Mouse (Mus musculus) monocyte, adult 5-6 weeks (primary cell): Measurements from ENCODE around the gene Atg7. TPM values are rescaled to one million over a fixed set of nuclear protein-coding genes. Genes with fewer than 3 reads are reported as not detected.
A peak's percentile ranks its signal among the peaks of the same experiment; 100 is the strongest.

ENCODE experiments used
- ATAC-seq: fragments of 153-309, 156-312 bp; replicated peaks from 2 replicates; pipeline ENCODE4 v1.8.0; 2017; ENCODE audit warnings: mild to moderate bottlenecking; ENCODE audit not compliant: low TSS enrichment, insufficient number of reproducible peaks, severe bottlenecking, poor library complexity, low FRiP score
- total RNA-seq: library from RNA; stranded (forward); fragments of 200-1000, 200-491, 200-594 nt; gene quantifications from 3 replicates; pipeline ENCODE4 v1.2.3, GENCODE M21; 2017

Atg7 gene
- total RNA-seq, 1 experiment from 2014 or later, result 31.0 TPM

DNA sequence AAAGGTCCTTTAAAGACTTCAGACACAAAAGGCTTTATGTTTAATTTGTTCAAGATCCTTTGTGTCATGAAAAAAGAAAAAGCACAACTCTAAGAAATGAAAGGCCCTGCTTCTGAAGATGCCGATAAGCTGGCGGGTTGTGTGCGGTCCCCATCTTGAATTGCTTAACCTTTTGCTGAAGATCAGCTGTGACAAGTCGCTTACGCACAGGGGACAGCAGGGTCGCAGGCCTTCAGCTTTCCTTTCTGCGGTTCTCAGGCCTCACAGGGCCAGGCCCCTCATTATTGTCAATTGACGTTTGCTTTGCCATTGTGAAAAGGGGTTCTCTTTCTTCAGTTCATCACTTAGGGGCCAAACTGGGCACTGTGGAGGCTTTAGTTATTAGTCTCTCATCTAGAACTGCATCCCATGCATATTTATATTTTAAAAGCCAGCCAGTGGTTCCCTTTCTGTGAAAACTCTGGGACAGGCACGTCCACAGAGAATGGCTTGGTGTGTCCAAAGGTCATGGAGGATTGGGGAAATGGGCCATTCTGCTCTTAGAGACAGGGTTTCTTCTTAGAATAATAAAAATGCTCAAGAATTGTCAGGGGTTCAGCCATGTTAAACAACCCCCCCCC, 39.3 kb downstream of the Atg7 start:
- ATAC-seq, result no peak

DNA sequence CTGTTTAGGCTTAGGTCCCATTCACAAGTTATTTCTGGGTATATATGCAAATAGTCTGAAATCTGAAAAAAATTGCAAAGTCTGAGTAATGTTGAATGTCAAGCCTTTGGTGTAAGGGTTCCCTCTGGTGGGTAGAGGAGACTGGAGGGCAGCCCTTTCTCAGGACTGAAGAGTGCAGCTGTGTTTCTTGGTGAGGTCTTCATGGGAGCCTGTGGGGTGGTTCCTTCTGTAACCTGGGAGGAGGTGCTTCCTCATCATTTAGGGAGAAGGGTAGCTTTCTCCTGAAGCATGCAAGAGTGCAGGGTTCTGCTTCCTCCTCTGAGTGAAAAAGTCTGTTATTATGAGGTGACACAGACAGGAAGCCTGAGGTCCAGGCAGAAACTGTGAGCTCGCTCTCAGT, 40.8 kb downstream of the Atg7 start:
- ATAC-seq, result no peak

DNA sequence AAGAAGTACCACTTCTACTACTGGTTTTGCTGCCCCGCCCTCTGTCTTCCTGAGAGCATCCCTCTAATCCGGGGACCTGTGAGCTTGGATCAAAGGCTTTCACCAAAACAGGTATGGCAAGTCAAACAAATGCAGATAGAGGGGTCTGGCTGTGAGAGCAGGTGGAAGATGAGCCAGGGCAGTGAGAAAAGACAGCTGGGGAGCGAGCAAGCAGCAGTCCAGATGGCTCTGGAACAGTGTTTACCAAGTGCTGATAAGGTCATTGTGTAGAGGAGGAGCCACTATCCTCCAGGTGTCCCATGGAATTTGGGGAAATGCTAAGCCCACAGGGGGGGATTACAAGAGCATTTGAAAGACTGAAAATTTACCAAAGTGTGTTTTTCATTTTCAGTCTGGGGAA, 41.5 kb downstream of the Atg7 start:
- ATAC-seq, result no peak

- no peak for ATAC-seq
These were observed 42.5 kb downstream of the Atg7 start for GRCm38 (mm10) chr6:114685412-114685811.

DNA sequence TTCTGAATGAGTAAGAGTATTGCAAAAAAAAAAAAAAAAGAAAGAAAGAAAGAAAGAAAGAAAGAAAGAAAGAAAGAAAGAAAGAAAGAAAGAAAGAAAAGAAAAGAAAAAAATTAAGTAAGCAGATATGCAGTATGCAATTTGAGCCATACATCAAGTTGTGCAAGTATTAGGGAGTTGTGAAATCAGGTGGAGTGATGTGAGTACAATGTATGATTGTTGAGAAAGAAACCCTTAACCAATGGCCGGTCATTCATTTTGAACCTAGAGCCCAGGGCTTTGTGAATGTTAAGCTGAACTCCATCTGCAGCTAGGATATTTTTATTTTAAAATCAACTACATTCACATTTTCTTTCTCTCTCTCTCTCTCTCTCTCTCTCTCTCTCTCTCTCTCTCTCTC, 44.1 kb downstream of the Atg7 start:
- ATAC-seq, result no peak

DNA sequence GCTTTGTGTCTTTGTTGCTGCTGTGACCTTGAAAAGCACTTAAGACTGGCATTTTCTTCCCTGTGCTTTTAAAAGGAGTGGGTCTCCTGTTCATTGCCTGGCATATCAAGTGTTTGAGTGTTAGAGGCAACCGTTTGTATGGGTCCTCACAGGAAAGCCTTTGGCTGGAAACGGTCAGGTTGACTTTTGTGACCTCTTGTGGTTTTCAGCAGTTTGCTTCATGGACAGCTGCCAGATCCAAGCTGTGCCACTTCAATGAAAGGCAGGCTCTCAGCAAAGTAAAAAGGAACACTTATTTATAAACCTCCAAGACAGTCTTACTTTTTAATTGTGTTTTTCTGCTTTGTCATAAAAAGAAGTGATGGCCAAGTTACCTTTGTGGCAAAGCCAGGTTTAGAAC, 47.8 kb downstream of the Atg7 start:
- no peak for ATAC-seq

DNA sequence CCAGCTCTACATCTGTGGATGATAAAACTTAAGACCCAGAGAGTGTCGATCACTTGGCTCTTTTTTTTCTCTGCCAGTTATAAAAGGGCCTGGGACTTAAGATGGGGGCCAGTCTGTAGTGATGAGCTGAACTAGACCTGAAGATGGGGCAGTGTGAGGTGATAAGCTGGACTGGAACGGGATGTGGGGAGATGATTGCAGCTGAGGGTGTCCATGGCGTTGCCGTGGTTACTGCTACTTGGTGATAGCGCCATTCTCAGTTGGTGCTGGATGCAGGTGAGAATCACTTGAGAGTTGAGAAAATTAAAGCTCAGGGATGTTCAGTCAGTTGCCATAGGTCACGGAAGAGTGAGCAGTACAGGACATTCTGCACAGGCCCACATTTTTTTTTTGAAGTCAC, 48.6 kb downstream of the Atg7 start:
- no peak for ATAC-seq

DNA sequence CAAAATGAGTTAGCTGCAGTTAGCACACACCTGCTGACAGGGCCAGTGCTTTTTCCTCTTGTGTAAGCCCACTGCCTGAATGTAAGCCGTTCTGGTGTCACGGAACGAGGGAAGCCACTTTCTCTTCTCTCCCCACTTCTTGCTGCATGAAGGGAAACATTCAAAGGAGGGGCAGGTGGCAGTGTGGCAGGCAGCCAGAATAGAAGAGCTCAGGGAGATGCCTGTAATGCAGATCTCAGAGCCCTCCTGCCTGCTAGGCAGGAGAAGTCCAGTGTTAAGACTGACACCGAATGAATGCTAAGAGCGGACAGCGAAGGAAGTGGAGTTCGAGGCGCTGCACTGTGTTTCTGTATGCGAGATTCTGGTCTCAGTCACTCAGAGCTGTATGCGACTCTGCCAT, 49.8 kb downstream of the Atg7 start:
- ATAC-seq, result no peak

GRCm38 (mm10) chr6:114697646-114698490, 55.0 kb downstream of the Atg7 start:
- peak; percentile 52; the same call in 1 of the 2 replicates for ATAC-seq

- no peak for ATAC-seq
These were observed 55.7 kb downstream of the Atg7 start for GRCm38 (mm10) chr6:114698578-114698977.

DNA sequence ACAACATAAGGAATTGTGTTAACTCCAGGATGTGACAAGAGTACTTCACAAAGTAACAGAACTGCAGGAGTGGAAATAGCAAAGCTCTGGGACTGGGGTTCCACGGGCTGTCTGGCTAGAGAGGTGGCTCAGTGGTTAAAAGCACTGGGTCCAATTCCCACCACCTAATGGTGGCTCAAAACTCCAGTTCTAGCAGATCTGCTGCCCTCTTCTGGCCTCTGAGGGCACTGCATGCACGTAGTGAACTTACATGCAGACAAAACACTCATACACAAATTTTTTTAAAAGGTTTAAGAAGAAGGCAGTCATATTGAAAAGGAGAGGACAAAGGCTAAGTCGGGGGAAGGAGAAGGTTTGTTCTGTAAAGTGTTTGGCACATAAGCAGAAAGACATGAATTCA, 57.8 kb downstream of the Atg7 start:
- no peak for ATAC-seq

DNA sequence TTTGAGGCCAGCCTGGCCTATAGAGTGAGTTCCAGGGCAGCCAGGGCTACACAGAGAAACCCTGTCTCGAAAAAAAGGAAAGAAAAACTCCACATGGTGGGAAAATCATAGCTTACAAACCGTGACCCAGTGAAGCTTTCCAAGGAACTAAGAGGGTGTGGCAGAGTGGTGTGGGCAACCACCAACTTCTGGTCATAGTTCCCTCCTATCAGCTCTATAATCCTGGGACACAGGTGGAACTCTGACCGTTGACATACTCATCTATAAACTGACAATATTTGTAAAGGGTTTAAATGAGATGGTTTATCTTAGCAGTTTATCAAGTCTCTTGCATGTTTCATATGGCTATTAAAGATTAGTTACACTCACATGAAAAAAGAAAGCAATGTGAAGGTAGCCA, 64.1 kb downstream of the Atg7 start:
- ATAC-seq, result no peak

- ATAC-seq, result no peak
These were observed 69.5 kb downstream of the Atg7 start for GRCm38 (mm10) chr6:114712242-114713050.

DNA sequence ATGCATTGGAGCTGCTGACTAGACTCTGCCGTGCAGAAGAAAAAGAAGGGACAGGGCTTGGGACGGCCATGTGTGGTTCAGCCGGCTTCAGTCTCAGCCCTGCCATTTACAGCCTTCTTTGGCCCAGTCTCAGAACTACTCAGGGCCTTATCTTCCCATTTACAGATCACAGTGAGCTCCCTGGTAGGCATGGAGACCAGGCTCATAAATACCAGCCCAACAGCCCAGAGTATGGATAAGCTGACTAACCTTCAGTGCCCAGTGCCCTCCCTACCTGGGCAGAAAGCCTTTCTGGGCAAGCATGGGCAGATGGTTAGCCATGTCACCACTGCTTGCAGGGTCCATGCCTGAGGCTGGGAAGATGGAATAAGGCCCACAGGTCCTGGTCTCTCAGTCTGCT, 70.6 kb downstream of the Atg7 start:
- ATAC-seq, result no peak

DNA sequence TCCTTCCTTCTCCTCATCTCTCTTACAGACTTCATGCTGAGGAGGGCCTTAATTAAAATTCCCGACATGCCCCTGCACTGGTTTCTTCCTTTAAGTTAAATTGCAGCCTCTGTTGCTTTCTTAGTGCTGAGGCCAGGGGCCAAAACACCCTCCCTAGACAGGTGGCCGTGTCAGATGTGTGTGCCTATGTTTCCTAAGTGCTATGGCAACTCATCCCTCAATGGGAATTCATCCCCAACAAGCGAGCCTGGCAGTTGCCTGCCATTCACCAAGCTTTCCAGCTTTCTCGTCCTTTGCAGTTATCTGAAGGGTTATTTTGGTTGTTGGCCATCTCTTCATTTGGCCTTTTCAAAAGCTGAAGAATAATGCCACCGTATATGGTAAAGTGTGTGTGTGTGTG, 71.8 kb downstream of the Atg7 start:
- no peak for ATAC-seq

DNA sequence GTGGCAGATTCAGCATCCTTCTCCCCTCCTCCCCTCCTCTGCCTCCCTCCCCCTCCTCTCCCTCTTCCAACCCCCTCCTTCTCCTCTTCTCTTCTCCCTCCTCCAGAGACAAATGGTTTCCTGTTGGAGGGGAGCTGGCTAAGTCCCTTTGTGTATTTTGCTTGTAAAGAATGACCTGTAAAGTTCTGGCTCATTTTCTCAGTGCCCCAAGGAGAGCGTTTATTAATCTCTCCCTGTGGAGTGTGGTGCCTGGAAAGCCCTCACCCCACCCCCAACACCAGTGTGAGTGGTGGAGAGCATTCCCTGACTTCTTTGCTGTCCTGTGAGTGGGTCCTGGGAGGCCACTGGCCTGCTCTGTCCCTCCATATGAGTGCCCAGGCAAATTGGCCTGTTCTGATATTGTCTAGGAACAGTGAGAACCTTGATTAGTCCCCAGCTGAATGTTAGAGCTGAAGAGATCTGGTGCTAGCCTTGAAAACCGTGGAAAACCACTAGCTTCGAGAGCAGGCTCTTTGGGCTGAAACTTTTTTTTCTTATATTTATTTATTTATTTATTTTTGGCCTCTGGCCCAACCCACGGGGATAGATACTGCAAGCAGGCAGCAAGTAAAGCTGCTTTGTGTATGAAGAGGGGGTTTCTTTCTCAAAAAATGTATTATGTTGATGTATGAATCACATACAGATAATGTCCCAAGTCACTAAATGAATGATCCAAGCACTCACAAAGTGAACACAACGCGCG, 72.6 kb downstream of the Atg7 start:
- ATAC-seq, result no peak

- no peak for ATAC-seq
These were observed 76.2 kb downstream of the Atg7 start for GRCm38 (mm10) chr6:114719100-114719499.

- ATAC-seq, result no peak
These were observed 76.8 kb downstream of the Atg7 start for GRCm38 (mm10) chr6:114719665-114720064.

DNA sequence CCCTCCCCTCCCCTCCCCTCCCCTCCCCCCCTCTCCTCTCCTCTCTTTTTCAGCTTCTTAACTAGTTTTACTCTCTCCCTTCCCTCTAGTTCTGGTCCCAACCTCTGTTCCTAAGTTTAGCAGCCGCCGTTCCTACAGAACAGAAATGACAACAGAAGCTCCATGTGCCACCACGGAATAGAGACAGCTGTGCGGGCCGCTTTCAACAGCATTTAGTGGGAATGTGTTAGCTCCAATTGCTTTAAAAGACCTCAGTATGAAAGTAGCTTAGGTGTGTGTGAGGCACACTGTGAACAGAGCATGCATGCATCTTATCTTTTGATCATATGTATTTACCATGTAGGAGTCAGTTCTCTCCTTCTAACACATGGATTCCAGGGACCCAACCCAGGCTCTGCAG, 79.1 kb downstream of the Atg7 start:
- no peak for ATAC-seq
